Mouse (Mus musculus): ENCODE measurements around the gene Gm5431.
"Not testable (repeated sequence)": the region's sequence is repeated elsewhere in the genome, so short reads cannot be mapped to it uniquely, and the experiment has no call there.

Gm5431 gene

DNA sequence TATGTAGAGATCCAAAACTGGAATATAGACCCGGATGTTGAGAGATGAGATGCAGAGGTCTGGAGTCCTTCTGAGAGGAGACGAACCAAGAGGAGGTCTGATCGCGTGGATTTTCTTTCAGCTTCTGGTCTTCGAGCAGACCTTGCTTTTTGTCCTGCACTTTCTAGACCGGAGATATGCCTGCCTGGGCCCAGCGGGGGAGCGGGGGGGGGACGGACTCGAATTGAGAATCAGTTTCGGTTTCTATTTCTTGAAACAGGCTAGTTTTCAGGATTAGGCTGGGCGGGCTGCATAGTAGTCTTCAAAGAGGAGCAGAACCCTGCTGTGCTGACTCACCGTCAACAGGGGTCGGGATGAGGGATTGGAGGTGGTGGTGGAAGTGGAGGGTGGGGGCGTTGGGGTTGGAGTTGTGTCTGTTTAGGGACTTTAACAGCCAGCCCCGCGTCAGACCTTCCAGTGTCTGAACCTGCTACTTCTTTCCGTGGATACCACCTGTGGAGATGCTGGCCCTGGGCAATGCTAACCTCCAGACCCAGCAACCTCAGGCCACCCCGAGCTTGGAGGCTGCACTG is 30.7 kb downstream of the Gm5431 start, which contains the start of gene Irgm1:
Gene Irgm1, minus strand, starts transcription at position 483 of the 572 bp plus-strand sequence.
- DNase-seq (ENCODE audit: low spot score), result peak; percentile 82

DNA sequence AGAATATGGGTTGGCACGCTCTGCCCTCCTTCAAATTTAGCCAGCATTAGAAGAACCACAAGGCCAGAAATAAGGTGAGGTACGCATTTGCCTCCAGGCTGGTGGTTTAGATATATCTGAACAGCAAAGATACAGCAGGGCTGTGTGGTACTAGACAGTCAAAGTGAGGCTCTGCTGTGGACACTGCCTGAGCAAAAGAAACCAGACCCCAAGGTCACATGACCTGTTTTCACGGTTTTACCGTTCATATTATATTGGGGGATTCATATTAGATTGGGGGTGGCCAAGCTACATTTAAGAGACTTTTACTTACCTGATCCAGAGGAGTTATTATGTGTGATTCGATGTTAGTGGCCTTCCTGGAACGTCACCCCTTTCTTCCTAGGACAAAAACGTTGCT is 31.2 kb downstream of the Gm5431 start:
- DNase-seq (ENCODE audit: low spot score), result peak; percentile 29

DNA sequence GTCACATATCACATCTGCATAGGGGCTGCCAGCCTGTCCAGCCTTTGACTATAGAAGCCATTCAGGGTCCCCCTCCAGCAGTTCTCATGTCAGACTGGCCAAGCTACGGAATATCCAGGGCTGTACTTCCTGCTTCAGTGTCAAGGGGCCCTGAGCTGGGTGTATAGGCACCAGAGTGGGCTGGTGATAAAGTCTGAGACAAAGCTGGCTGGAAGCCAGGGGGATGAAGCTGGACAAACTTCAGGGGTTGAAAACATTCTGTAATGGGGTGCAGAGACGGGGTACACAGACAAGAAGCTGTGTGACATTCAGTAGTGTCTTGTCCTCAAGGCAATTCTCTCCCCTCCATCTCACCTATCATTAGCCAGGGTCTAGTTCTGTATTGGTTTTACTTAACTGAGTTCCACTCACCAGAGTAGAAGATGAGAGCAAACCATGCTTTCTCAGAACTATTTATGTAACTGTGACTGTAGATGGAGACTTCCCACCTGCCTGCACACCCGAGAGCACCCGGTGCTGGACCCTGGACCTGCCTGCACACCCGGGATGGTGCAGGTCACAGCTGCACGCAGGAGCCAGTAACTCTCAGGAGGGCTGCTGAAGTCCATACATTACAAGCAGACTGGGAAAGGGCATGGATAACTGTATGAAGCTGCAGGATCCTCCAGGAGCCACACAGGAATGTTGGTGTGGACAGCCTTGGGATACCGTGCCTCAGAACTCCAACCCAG is 32.5 kb downstream of the Gm5431 start:
- DNase-seq (ENCODE audit: low spot score), result no peak

- no peak for DNase-seq (ENCODE audit: low spot score)
Observed at GRCm38 (mm10) chr11:48866481-48866880, 35.5 kb downstream of the Gm5431 start.

GRCm38 (mm10) chr11:48863808-48864207 is 38.2 kb downstream of the Gm5431 start:
- no peak for DNase-seq (ENCODE audit: low spot score)

DNA sequence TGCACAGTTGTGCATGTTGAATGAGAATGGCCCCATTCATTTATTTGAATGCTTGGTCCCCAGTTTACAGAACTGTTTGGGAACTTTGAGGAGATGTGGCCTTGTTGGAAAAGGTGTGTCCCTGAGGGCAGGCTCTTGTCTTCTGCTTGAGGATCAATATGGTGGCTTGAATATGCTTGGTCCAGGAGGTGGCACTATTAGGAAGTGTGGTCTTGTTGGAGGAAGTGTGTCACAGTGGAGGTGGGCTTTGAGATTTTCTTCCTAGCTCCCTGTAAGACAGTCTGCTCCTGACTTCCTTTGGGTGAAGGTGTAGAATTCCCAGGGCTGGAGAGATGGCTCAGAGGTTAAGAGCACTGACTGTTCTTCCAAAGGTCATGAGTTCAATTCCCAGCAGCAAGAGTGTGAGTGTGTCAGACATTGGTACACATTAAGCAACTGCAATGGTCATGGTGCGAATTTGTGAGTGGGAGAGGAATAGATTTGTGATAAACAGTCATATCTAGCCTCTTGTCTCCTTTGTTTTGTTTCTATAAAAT is 39.2 kb downstream of the Gm5431 start:
- no peak for DNase-seq (ENCODE audit: low spot score)

DNA sequence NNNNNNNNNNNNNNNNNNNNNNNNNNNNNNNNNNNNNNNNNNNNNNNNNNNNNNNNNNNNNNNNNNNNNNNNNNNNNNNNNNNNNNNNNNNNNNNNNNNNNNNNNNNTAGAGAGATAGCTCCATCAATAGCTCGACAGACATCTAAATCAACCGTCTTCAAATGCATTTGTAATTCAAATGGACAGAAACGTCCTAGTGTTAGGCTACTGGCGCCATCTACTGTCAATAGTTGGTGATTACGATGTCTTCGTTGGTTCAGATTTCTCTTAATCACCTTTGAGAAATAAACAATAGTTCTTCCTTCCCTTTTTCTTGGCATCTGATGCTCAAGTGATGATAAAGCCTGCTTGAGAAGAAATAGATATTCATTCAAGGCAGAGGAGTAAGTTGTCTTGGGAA is 43.0 kb downstream of the Gm5431 start:
- DNase-seq (ENCODE audit: low spot score), result peak; percentile 80

GRCm38 (mm10) chr11:48853474-48854180 is 48.4 kb downstream of the Gm5431 start:
- peak; percentile 85 for DNase-seq (ENCODE audit: low spot score)

DNA sequence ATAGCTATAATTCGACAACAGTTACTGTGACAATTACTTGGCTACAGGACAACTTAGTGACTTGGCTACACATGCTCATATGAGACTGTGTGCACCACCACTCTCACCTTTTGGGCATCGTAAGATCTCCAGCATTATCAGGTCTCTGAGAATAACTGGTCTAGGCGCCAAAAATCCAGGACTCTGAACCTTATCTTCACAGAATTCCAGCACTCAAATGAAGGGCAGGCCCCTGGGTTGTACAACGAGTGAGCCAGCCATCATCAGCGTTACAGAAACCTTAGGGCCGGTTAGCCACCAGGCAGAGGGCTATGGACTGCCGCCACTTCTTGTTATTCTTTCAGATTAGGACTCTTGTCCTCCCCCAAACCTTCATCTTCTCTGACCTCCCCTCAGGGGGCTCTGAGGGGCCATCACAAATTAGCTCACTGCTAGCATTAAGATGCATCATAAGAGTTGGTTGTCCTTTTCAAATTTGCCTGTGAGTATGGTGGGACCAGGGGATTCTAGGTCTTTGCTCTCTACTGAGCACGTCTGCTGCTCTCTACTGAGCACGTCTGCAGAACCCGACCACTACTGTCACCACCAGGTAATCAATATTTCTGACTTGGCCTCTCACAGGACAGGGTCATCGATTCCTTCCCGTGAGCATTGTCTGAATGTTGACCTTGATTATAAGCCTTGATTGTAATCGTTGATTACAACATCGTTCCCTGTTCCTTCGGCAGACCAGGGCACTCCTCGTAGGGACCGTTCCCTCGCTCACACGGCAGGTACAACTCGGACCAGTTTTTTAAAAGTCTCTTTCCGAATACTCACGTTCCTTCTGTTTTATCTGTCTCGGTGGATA is 49.2 kb downstream of the Gm5431 start:
- DNase-seq (ENCODE audit: low spot score), result no peak

DNA sequence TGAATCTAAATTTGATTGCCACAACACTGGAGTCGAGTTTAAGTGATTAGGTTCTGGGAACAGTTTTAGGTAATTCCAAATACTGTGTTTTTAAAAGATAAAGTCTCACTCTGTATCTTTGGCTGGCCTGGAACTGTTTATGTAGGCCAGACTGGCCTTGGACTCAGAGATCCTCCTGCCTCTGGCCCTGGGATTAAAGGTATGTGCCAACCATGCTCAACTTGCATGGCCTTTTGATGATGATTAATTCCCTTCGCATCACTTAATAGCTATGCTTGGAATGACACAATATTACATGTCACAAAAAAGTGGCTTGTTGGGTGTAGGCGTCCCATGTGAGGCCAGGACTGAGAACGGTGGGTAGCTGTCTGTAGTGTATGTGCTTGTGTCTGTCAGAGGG is 49.8 kb downstream of the Gm5431 start:
- no peak for DNase-seq (ENCODE audit: low spot score)

DNA sequence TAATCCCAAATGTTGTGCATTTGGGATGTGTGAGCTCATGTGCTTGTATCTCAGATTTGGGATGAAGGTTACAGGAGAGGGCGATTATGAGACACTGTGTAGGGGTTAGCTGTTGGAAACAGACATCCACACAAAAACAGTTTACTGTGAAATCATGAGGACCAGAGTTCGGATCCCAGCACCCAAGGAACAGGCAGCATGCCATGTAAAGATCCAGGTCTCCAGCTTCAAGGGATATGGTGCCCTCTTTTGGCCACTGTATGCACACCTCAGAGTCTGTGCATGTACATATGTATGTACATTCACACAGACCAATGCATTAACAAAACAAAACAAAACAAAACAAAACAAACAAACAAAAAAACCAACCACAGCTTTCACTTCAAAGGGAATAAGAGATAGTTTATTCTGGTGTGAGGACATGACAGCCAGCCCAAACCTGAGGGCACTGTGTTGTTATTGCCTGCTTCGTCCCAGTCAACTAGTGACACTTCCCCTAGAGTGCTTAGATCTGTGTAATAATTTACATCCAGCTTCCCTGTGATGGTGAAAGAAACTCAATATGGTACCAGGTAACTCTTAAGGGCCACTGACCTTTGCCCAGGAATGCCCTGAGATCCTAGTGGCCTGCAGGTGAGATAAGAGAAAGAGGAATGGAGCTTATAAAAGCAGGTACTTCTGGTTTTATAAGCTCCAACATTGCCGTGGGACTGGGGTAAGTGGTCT is 50.6 kb downstream of the Gm5431 start:
- no peak for DNase-seq (ENCODE audit: low spot score)

DNA sequence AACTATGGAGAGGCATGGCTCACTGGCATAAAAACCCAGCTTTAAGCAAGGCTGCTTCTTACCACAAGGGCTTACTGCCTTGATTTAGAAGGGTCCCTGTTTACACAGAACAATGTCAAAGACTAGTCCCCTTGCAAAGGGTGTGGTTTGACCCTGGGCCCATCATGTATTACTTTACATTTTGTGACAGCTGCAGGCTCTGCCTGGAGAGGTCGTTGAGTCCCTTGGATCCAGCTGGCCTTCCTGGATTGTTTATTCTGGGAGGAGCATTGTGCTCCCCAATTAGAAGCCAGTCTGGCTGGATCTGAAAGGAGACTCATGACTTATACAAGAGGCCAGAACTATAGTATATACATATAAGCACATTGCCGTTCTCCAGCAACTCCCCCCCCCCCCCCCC is 51.8 kb downstream of the Gm5431 start:
- no peak for DNase-seq (ENCODE audit: low spot score)

DNA sequence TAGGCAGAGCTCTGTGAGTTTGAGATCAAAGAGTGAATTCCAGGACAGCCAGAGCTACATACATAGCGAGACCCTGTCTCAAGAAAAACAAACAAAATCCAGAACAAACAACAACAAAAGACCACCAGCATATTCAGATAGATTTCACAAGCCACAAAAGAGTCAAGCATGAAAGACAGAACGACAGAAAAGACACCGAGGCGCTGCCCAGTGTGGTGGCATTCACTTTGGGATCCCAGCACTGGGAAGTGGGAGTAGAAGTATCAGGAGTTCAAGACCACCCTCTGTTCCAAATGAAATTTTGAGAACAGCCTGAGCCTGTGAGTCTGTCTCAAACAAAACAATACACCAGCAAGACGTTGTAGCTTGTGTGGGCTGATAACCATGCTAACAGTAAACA is 55.1 kb downstream of the Gm5431 start:
- DNase-seq (ENCODE audit: low spot score), result no peak

DNA sequence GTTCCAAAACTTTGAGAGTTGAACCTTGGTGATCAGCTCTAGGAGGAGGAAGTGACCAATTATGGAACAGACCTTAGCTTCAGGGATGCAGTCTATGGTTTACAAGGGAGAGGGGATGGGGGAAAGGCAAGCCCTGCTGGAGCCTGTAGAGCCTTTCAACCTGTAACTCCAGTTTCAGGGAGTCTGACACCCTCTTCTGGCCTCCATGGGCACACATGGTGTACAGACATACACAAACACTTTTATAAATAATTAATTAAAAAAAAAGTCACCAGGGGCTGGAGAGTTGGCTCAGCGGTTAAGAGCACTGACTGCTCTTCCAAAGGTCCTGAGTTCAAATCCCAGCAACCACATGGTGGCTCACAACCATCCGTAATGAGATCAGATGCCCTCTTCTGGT is 55.7 kb downstream of the Gm5431 start:
- DNase-seq (ENCODE audit: low spot score), result not testable (repeated sequence)

DNA sequence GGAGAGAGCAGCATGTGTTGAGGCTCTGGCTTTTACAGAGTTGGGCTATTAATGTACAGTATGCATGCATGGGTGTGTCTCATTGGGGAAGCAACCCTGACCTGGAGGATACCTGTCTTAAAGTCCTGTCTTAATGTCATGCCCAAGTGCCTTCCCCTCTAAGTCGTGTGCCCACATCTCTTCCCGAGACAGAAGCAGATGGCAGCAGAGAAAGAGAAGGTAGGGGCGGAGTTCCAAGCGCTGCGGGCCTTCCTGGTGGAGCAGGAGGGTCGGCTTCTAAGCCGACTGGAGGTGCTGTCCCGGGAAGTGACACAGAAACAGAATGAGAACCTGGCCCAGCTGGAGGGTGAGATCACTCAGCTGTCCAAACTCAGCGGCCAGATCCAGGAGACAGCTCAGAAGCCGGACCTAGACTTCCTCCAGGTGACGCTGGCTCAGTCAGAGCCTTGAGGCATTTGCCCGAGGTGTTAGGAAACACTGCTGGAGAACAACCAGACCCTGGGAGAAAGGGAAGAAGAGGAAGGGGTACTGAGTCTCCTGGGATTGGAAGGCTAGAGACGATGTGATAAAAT is 56.7 kb downstream of the Gm5431 start:
- DNase-seq (ENCODE audit: low spot score), result no peak

DNA sequence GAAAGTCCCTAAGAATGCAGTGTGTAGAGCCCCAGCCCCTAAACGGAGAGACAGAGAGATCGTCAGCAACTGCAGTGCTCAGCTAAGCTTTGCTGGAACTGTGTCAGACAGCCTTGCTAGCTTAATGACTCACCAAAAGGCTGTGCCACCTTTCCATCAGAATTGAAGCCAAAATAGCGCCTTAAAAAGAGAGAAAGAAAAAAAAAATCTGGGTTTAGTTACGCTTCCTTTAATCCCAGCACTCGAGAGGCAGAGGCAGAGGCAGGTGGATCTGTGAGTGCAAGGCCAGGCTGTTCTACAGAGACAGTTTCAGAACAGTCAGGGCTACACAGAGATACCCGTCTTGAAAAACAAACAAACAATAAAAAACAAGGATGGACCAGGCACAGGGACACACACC is 57.7 kb downstream of the Gm5431 start:
- no peak for DNase-seq (ENCODE audit: low spot score)

GRCm38 (mm10) chr11:48843202-48843601 is 58.8 kb downstream of the Gm5431 start:
- DNase-seq (ENCODE audit: low spot score), result no peak

- DNase-seq (ENCODE audit: low spot score), result no peak
Observed at GRCm38 (mm10) chr11:48842378-48842792, 59.6 kb downstream of the Gm5431 start.

GRCm38 (mm10) chr11:48841213-48841612 is 60.8 kb downstream of the Gm5431 start:
- no peak for DNase-seq (ENCODE audit: low spot score)

DNA sequence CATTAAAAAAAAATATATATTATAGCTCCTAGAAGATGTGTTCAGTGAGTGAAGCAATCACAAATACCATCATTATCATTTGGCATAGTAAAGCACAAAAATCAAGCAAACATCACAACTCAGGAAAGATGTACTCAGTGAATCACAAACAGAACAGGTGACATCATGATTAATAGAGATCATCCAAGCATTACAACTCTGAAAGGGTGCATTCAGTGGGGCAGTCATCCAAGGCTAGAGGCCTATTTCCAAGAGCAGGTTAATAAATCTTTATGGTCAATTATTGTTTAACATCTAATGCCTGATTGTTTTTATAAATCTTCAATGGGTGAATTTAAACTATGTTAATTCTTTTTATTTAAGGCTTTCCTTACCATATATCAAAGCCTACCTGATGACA is 61.2 kb downstream of the Gm5431 start:
- no peak for DNase-seq (ENCODE audit: low spot score)
